Mouse (Mus musculus) intestine, embryonic 14.5 days (tissue): ENCODE results near the gene Krtap19-4. TPM values are rescaled to one million over a fixed set of nuclear protein-coding genes. Genes with fewer than 3 reads are reported as not detected.

Experiments
- ATAC-seq: fragments of 200-750 bp; cut with Nextera tagmentation; replicated peaks from 2 replicates; pipeline ENCODE4 v1.8.0; 2017; ENCODE audit warnings: low read depth, moderate number of reproducible peaks, moderate TSS enrichment, moderate library complexity; ENCODE audit not compliant: low FRiP score, low TSS enrichment
- DNase-seq: peaks from one replicate; pipeline ENCODE4 v3.0.0-alpha.2; 2018; ENCODE audit warnings: low spot score
- H3K27ac ChIP-seq: fragments of 300-500 bp; sonication (generic); 2 replicates; pipeline ENCODE4 v1.5.1; 2014; ENCODE audit warnings: low read depth, mild to moderate bottlenecking, control low read depth
- H3K27me3 ChIP-seq: fragments of 300-500 bp; sonication (generic); replicated peaks from 2 replicates; pipeline ENCODE4 v1.6.1; 2014; ENCODE audit warnings: low read length, control low read depth; ENCODE audit not compliant: control insufficient read depth, insufficient read depth
- H3K36me3 ChIP-seq: fragments of 300-500 bp; sonication (generic); 2 replicates; pipeline ENCODE4 v1.6.1; 2014; ENCODE audit warnings: low read length, control low read depth; ENCODE audit not compliant: control insufficient read depth, insufficient read depth
- H3K4me1 ChIP-seq: fragments of 300-500 bp; sonication (generic); replicated peaks from 2 replicates; pipeline ENCODE4 v1.6.1; 2014; ENCODE audit warnings: low read length, control low read depth, mixed read lengths; ENCODE audit not compliant: control insufficient read depth, insufficient read depth
- H3K4me2 ChIP-seq: fragments of 300-500 bp; sonication (generic); 2 replicates; pipeline ENCODE4 v1.6.1; 2014; ENCODE audit warnings: low read length
- H3K4me3 ChIP-seq: fragments of 300-500 bp; sonication (generic); 2 replicates; pipeline ENCODE4 v1.5.1; 2014; ENCODE audit warnings: low read depth, low read length, control low read depth, mixed read lengths
- H3K9ac ChIP-seq: fragments of 300-500 bp; sonication (generic); 2 replicates; pipeline ENCODE4 v1.6.1; 2014; ENCODE audit warnings: mild to moderate bottlenecking, low read length
- H3K9me3 ChIP-seq: fragments of 300-500 bp; sonication (generic); 2 replicates; pipeline ENCODE4 v1.6.1; 2016; ENCODE audit warnings: low read length, control low read depth; ENCODE audit not compliant: control insufficient read depth
- WGBS: fragments of 180-500 bp; shearing (Covaris S2); extraction: QIAGEN DNeasy Blood & Tissue Kit; methylation state at CpG from one replicate; pipeline ENCODE4 v1.1.7; 2014; 5-methylcytosine and 5-hydroxymethylcytosine counted together
- polyA plus RNA-seq: library from polyadenylated mRNA; unstranded; fragments of >200 nt; fragmentation: Nextera tagmentation; extraction: Ambion mirVana; gene quantifications from 2 replicates; pipeline ENCODE4 v1.2.1, GENCODE M21; 2014

Gene Krtap19-4
- polyA plus RNA-seq, 1 experiment from 2014 or later: not detected

- no peak for DNase-seq
- no peak overlapping the region for H3K9ac ChIP-seq
- ATAC-seq: no peak
- H3K27ac ChIP-seq: no peak overlapping the region
- H3K4me2 ChIP-seq: no peak overlapping the region
- no peaks in the 10 kb centered on the region for H3K4me1 ChIP-seq
- no peaks in the 10 kb centered on the region for H3K36me3 ChIP-seq
- H3K27me3 ChIP-seq: no peaks in the 10 kb centered on the region
- no peaks in the 10 kb centered on the region for H3K9me3 ChIP-seq
- H3K4me3 ChIP-seq: no peak overlapping the region
- WGBS: 83% methylated on average over 4 of the region's 4 CpGs
Observed at GRCm38 (mm10) chr16:88848558-88848957, 36.3 kb downstream of the Krtap19-4 start.

GRCm38 (mm10) chr16:88847363-88847762, 37.5 kb downstream of the Krtap19-4 start:
- no peak for ATAC-seq
- Histone ChIP-seq H3K36me3 (no peaks in the 10 kb centered on the region), H3K27ac (no peak overlapping the region), H3K9me3 (no peaks in the 10 kb centered on the region), H3K4me2 (no peak overlapping the region), H3K27me3 (no peaks in the 10 kb centered on the region), H3K9ac (no peak overlapping the region), H3K4me1 (no peaks in the 10 kb centered on the region), H3K4me3 (no peak overlapping the region)
- no peak for DNase-seq
- WGBS: 95% methylated on average over 1 of the region's 1 CpGs

Other genes starting within 250 kb of the Krtap19-4 start
- not detected in 2 replicates for gene Krtap26-1, start 237.3 kb downstream of the Krtap19-4 start, polyA plus RNA-seq
- gene Krtap27-1, start 213.4 kb downstream of the Krtap19-4 start, polyA plus RNA-seq: not detected in 2 replicates
- gene 2310061N02Rik, start 177.1 kb downstream of the Krtap19-4 start, polyA plus RNA-seq: not detected in 2 replicates
- gene Krtap13-1, start 156.2 kb downstream of the Krtap19-4 start, polyA plus RNA-seq: not detected in 2 replicates
- gene Krtap13, start 133.5 kb downstream of the Krtap19-4 start, polyA plus RNA-seq: not detected in 2 replicates
- not detected in 2 replicates for gene 2310034C09Rik, start 126.2 kb downstream of the Krtap19-4 start, polyA plus RNA-seq
- not detected in 2 replicates for gene 2310057N15Rik, start 110.9 kb downstream of the Krtap19-4 start, polyA plus RNA-seq
- not detected in 2 replicates for gene Gm5965, start 107.2 kb downstream of the Krtap19-4 start, polyA plus RNA-seq
- gene Gm20741, start 72.9 kb downstream of the Krtap19-4 start, polyA plus RNA-seq: not detected in 2 replicates
- gene Krtap15, start 64.9 kb downstream of the Krtap19-4 start, polyA plus RNA-seq: not detected in 2 replicates
- not detected in 2 replicates for gene Krtap14, start 58.9 kb downstream of the Krtap19-4 start, polyA plus RNA-seq
- not detected in 2 replicates for gene Krtap19-1, start 15.7 kb downstream of the Krtap19-4 start, polyA plus RNA-seq
- gene Krtap19-2, start 10.8 kb downstream of the Krtap19-4 start, polyA plus RNA-seq: not detected in 2 replicates
- gene Krtap19-3, start 7.1 kb downstream of the Krtap19-4 start, polyA plus RNA-seq: not detected in 2 replicates
- gene Krtap19-5, start 11.4 kb upstream of the Krtap19-4 start, polyA plus RNA-seq: not detected in 2 replicates
- not detected in 2 replicates for gene Krtap19-9b, start 47.2 kb upstream of the Krtap19-4 start, polyA plus RNA-seq
- not detected in 2 replicates for gene Krtap16-3, start 77.8 kb upstream of the Krtap19-4 start, polyA plus RNA-seq
- not detected in 2 replicates for gene Krtap22-2, start 125.7 kb upstream of the Krtap19-4 start, polyA plus RNA-seq
- gene Gm10229, start 130.2 kb upstream of the Krtap19-4 start, polyA plus RNA-seq: not detected in 2 replicates
- gene Krtap6-1, start 146.6 kb upstream of the Krtap19-4 start, polyA plus RNA-seq: not detected in 2 replicates
- not detected in 2 replicates for gene Gm10228, start 156.4 kb upstream of the Krtap19-4 start, polyA plus RNA-seq
- gene Krtap6-5, start 162.8 kb upstream of the Krtap19-4 start, polyA plus RNA-seq: not detected in 2 replicates
- not detected in 2 replicates for gene 1110025L11Rik, start 178.9 kb upstream of the Krtap19-4 start, polyA plus RNA-seq
- gene Krtap6-3, start 198.9 kb upstream of the Krtap19-4 start, polyA plus RNA-seq: not detected in 2 replicates